Mouse (Mus musculus) bone marrow, adult 2 months (tissue): ENCODE data around the gene Rnf10. TPM values are rescaled to one million over a fixed set of nuclear protein-coding genes. Genes with fewer than 3 reads are reported as not detected.

Experiments
- H3K27ac ChIP-seq: fragments of 200-500 bp; 2 replicates; pipeline ENCODE4 v1.5.1; 2012; ENCODE audit warnings: low read depth, mild to moderate bottlenecking, control low read depth, inconsistent platforms, low read length; ENCODE audit not compliant: control insufficient read depth, poor library complexity, insufficient read depth
- H3K4me1 ChIP-seq: fragments of 200-500 bp; 2 replicates; pipeline ENCODE4 v1.6.1; 2011; ENCODE audit warnings: low read length; ENCODE audit not compliant: control insufficient read depth, insufficient read depth
- H3K4me3 ChIP-seq: fragments of 200-500 bp; replicated peaks from 2 replicates; pipeline ENCODE3; 2011; ENCODE audit warnings: mild to moderate bottlenecking, low read depth, low read length, control low read depth; ENCODE audit not compliant: control insufficient read depth
- CTCF ChIP-seq: fragments of 200-500 bp; IDR thresholded peaks from 2 replicates; pipeline ENCODE4 v1.5.1; 2011; ENCODE audit warnings: low read length, control low read depth; ENCODE audit not compliant: control insufficient read depth, insufficient read depth
- POLR2A ChIP-seq: fragments of 200-500 bp; IDR thresholded peaks from 2 replicates; pipeline ENCODE4 v1.6.1; 2011; ENCODE audit warnings: low read depth, mild to moderate bottlenecking, control low read depth, low read length, borderline replicate concordance; ENCODE audit not compliant: control insufficient read depth
- WGBS: fragments of 180-500 bp; shearing (Covaris S2); methylation state at CpG from one replicate; pipeline ENCODE4 v1.1.7; 2018; 5-methylcytosine and 5-hydroxymethylcytosine counted together
- polyA plus RNA-seq: library from polyadenylated mRNA; stranded (reverse); fragments of >200 nt; gene quantifications from 2 replicates; pipeline ENCODE4 v1.2.4, GENCODE M21; 2011; ENCODE audit warnings: low replicate concordance; ENCODE audit not compliant: missing spikeins, insufficient read depth, insufficient read length

The Rnf10 gene
- polyA plus RNA-seq, 1 experiment = 165 TPM

GRCm38 (mm10) chr5:115203735-115204561 is 68.8 kb downstream of the Rnf10 start:
- no peak overlapping the region for H3K27ac ChIP-seq
- no peak for TF ChIP-seq CTCF
- no peak for TF ChIP-seq POLR2A
- H3K4me3 ChIP-seq = no peak overlapping the region
- no peaks in the 10 kb centered on the region for H3K4me1 ChIP-seq
- 3% methylated on average over 23 of the region's 23 CpGs for WGBS

DNA sequence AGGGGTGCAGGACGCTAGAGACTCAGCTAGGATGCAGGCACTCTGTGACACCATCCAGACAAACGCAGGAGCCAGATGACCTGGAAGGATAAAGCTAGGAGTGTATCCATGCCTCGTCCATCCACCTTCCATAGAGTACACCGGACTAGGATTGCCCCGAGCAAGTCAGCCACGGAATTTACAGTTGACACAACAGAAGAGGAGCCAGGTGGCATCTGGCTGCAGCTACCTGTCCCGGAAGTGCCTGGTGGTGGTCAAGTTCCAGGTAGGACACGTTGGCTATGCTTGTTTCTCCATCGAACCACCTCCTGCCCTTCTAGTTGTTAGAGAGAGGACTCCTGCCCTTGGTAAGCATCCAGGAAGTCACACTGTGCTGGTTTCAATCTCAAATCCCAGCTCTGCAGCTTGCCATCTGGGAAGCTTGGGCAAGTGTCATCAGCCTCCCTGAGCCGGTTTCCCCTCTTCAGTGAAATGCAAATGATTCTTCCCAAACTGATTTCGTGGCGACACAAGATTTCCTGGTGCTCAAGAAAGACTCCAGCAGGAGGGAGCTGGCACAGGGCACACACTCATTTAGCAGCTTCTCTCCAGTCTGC is 78.0 kb downstream of the Rnf10 start:
- Histone ChIP-seq H3K4me1 (no peaks in the 10 kb centered on the region), H3K4me3 (no peak overlapping the region), H3K27ac (no peak overlapping the region)
- 9% methylated on average over 12 of the region's 12 CpGs for WGBS
- no peak for TF ChIP-seq CTCF
- TF ChIP-seq POLR2A = no peak

DNA sequence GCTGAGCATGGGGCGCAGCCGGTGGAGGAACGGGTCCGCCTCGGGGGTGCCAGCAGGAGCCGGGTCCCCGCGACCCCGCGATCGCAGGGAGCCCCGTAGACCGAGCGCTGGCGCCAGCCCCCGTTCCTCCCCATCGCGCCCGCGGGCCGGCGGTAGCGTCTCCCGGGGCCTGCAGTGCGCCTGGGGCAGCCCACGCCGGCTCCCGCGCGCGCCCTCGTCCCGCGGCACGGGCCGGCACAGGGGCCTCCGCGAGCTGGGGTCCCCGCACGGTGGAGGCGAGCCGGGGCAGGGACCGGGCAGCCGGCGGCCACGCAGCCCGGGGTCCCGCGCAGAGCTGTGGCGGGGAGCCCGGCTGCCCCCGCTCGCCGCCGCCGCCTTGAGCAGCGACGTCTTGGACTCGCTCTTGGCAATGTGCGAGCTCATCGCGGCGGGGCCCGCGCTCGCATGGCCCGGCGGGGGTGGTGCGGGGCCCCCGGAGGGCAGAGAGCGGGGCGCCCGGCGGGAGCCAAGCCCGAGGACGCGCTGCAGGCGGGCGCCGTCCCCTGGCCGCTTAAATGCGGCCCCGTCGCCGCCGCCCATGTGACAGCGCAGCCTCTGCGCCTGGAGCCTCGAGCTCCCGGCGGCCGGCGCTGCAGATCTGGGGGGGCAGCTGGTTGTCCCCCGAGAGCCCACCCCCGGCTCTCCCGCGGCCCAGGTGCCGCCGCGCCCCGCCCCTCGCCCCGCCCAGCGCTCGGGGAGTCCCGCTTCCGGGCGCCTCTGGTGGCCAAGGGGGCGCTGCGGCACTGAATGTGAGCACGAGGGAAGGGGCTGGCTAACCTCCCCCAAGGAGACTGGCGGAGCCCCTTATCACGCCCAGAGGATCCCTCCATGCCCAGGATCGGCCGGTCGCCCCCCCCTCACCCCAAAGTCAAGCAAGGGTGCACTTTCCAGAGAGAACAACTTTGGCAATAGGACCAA is 78.8 kb downstream of the Rnf10 start, which contains the start of gene Cabp1:
Cabp1 (minus strand) TSS at position 713 of the 957 bp plus-strand sequence.
- Histone ChIP-seq H3K27ac (no peak within 1 kb of the TSS), H3K4me1 (no peaks in the 10 kb centered on the region), H3K4me3 (no peak within 1 kb of the TSS)
- TF ChIP-seq CTCF = no peak
- TF ChIP-seq POLR2A = no peak
- 1% methylated on average over 100 of the region's 116 CpGs for WGBS

GRCm38 (mm10) chr5:115193226-115193625 is 79.5 kb downstream of the Rnf10 start:
- no peak overlapping the region for H3K27ac ChIP-seq
- no peaks in the 10 kb centered on the region for H3K4me1 ChIP-seq
- 2% methylated on average over 34 of the region's 34 CpGs for WGBS
- no peak for TF ChIP-seq CTCF
- no peak for TF ChIP-seq POLR2A
- no peak overlapping the region for H3K4me3 ChIP-seq

GRCm38 (mm10) chr5:115192828-115193195 is 79.9 kb downstream of the Rnf10 start:
- TF ChIP-seq POLR2A = no peak
- TF ChIP-seq CTCF = no peak
- Histone ChIP-seq H3K4me1 (no peaks in the 10 kb centered on the region), H3K4me3 (no peak overlapping the region), H3K27ac (no peak overlapping the region)
- WGBS = 10% methylated on average over 7 of the region's 7 CpGs

GRCm38 (mm10) chr5:115191880-115192827 is 80.5 kb downstream of the Rnf10 start:
- TF ChIP-seq POLR2A = no peak
- TF ChIP-seq CTCF = no peak
- 9% methylated on average over 29 of the region's 29 CpGs for WGBS
- no peak overlapping the region for H3K4me3 ChIP-seq
- H3K4me1 ChIP-seq = peaks cover 2% of the 10 kb centered on the region; the same call in 1 of the 2 replicates
- no peak overlapping the region for H3K27ac ChIP-seq

Other genes with a start within 250 kb of the Rnf10 start
- gene Gm10401, start 174.6 kb downstream of the Rnf10 start, polyA plus RNA-seq = not detected in 2 replicates
- 12.0 and 23.7 TPM in 2 replicates for gene Acads, start 153.6 kb downstream of the Rnf10 start, polyA plus RNA-seq
- gene Unc119b, start 137.9 kb downstream of the Rnf10 start, polyA plus RNA-seq = 3.7 and 7.8 TPM in 2 replicates
- gene Mlec, start 114.7 kb downstream of the Rnf10 start, polyA plus RNA-seq = 25.2 and 56.9 TPM in 2 replicates
- not detected in 2 replicates for gene Cabp1, start 78.5 kb downstream of the Rnf10 start, polyA plus RNA-seq
- 67.1 and 96.1 TPM in 2 replicates for gene Pop5, start 37.1 kb downstream of the Rnf10 start, polyA plus RNA-seq
- gene Coq5, start 6.8 kb upstream of the Rnf10 start, polyA plus RNA-seq = 24.4 and 32.9 TPM in 2 replicates
- 139 and 177 TPM in 2 replicates for gene Dynll1, start 28.1 kb upstream of the Rnf10 start, polyA plus RNA-seq
- 61.2 and 61.4 TPM in 2 replicates for gene Srsf9, start 54.3 kb upstream of the Rnf10 start, polyA plus RNA-seq
- gene Gatc, start 68.3 kb upstream of the Rnf10 start, polyA plus RNA-seq = 7.3 and 7.8 TPM in 2 replicates
- gene Triap1, start 68.3 kb upstream of the Rnf10 start, polyA plus RNA-seq = 13.2 and 18.3 TPM in 2 replicates
- 238 and 259 TPM in 2 replicates for gene Cox6a1, start 76.1 kb upstream of the Rnf10 start, polyA plus RNA-seq
- gene Msi1, start 156.7 kb upstream of the Rnf10 start, polyA plus RNA-seq = 0.61 and 0.95 TPM in 2 replicates
- gene Pla2g1b, start 193.4 kb upstream of the Rnf10 start, polyA plus RNA-seq = 10.3 TPM in 1 of 2 replicates, not detected in the other
- 9.0 and 13.2 TPM in 2 replicates for gene Sirt4, start 211.8 kb upstream of the Rnf10 start, polyA plus RNA-seq
- gene Pxn, start 233.8 kb upstream of the Rnf10 start, polyA plus RNA-seq = 32.5 and 71.6 TPM in 2 replicates